Mouse (Mus musculus) spleen, adult 18-20 months (tissue): Measurements from ENCODE around the gene Tecr.
"Not testable (repeated sequence)": the region's sequence is repeated elsewhere in the genome, so short reads cannot be mapped to it uniquely, and the experiment has no call there.

Experiments
- DNase-seq, 2 experiments: peaks; one replicate each; pipeline ENCODE4 v3.0.0; 2022; ENCODE audit warnings: mixed read lengths in 2 of 2

Tecr gene

GRCm38 (mm10) chr8:83617111-83617510 is 9.3 kb upstream of the Tecr start:
- DNase-seq: no peak

- DNase-seq: no peak
Measured at GRCm38 (mm10) chr8:83616625-83617024, 8.9 kb upstream of the Tecr start.

GRCm38 (mm10) chr8:83613695-83614094 is 5.9 kb upstream of the Tecr start:
- no peak for DNase-seq

GRCm38 (mm10) chr8:83611921-83612320 is 4.2 kb upstream of the Tecr start:
- no peak for DNase-seq

- DNase-seq: no peak
Measured at GRCm38 (mm10) chr8:83609547-83610180, 1.9 kb upstream of the Tecr start.

- DNase-seq: no peak
Measured at GRCm38 (mm10) chr8:83609086-83609485, 1.3 kb upstream of the Tecr start.

- DNase-seq: peak; percentile 74 to 77
Measured at GRCm38 (mm10) chr8:83608398-83608829, 643 bp upstream of the Tecr start.

- DNase-seq: no peak
Measured at GRCm38 (mm10) chr8:83602650-83603029, 5.1 kb downstream of the Tecr start.

GRCm38 (mm10) chr8:83599814-83600213 is 8.0 kb downstream of the Tecr start:
- DNase-seq: no peak

GRCm38 (mm10) chr8:83598146-83598545 is 9.6 kb downstream of the Tecr start:
- no peak for DNase-seq

- no peak for DNase-seq
Measured at GRCm38 (mm10) chr8:83596369-83596768, 11.4 kb downstream of the Tecr start.

GRCm38 (mm10) chr8:83595050-83595345 is 12.8 kb downstream of the Tecr start:
- not testable (repeated sequence) for DNase-seq

GRCm38 (mm10) chr8:83594167-83595049 is 13.4 kb downstream of the Tecr start:
- peak; percentile 92 to 94 for DNase-seq

GRCm38 (mm10) chr8:83593325-83594166 is 14.2 kb downstream of the Tecr start:
- no peak for DNase-seq

- no peak for DNase-seq
Measured at GRCm38 (mm10) chr8:83592682-83593081, 15.1 kb downstream of the Tecr start.

- no peak for DNase-seq
Measured at GRCm38 (mm10) chr8:83590488-83591023, 17.2 kb downstream of the Tecr start.

GRCm38 (mm10) chr8:83588886-83589285 is 18.9 kb downstream of the Tecr start:
- no peak for DNase-seq

- DNase-seq: no peak
Measured at GRCm38 (mm10) chr8:83587644-83588043, 20.1 kb downstream of the Tecr start.

- no peak for DNase-seq
Measured at GRCm38 (mm10) chr8:83585333-83585732, 22.4 kb downstream of the Tecr start.

- DNase-seq: no peak
Measured at GRCm38 (mm10) chr8:83584771-83585170, 23.0 kb downstream of the Tecr start.

GRCm38 (mm10) chr8:83583236-83583635 is 24.5 kb downstream of the Tecr start:
- no peak for DNase-seq

- no peak for DNase-seq
Measured at GRCm38 (mm10) chr8:83582226-83582625, 25.5 kb downstream of the Tecr start.

GRCm38 (mm10) chr8:83580826-83581225 is 26.9 kb downstream of the Tecr start:
- DNase-seq: no peak
